Mouse (Mus musculus): ENCODE results near the gene Foxn4. TPM values are rescaled to one million over a fixed set of nuclear protein-coding genes. Genes with fewer than 3 reads are reported as not detected.

The Foxn4 gene
- total and polyA plus RNA-seq, 2 experiments from 2014 or later: 0.36 to 0.47 TPM

DNA sequence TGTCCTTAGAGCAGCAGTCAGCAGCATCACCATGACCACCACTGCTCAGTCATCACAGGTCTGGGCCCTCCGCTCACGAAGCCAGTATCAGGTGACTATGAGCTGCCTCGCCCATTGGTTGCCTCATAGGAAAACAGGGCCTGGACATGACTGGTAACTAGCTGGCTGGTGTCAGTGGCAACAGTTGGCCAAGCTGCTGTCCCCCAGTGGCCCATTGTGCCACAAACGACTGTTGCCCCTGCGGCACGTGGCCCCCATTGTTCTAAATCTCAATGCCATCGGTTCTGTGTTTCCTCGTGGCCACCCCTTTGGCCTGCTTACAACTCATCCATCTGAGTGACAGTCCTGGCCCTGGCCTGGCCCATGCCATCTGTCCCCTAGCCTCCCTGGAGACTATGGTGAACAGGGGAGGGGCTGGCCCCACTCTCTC lies 9.6 kb downstream of the Foxn4 start:
- no peaks in the 10 kb centered on the region for H3K27me3 ChIP-seq (ENCODE audit: insufficient read depth, low read length)
- peak; percentile 86 for DNase-seq (ENCODE audit: low spot score)

DNA sequence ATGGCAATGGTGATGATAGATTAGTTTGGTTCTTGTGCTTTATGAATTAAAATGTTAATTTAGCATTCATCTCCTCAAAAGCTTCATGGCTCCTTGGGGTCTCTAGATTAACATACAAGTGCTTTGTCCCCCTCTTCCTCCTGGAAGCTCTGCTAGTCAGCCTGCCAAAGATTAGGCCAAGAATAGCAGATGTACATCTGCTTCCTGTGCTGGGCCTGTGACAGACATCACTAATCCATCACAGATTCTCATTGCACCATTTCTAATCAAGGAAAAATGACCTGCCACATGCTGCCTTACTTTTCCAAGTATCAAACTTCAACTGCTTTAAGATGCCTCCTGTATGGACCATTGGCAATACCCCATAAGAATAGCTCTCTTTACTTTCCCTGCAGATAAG lies 12.1 kb downstream of the Foxn4 start:
- Histone ChIP-seq H3K4me2 (ENCODE audit: low read depth, low read length) (no peak overlapping the region), H3K4me1 (ENCODE audit: insufficient read depth, low read length) (no peaks in the 10 kb centered on the region), H3K4me3 (ENCODE audit: low read length) (no peak overlapping the region), H3K9ac (replicated peaks; ENCODE audit: low read length) (no peak overlapping the region), H3K27ac (no peak overlapping the region), H3K9me3 (ENCODE audit: low read length) (no peaks in the 10 kb centered on the region), H3K36me3 (ENCODE audit: insufficient read depth, low read length) (no peaks in the 10 kb centered on the region), H3K27me3 (ENCODE audit: insufficient read depth, low read length) (no peaks in the 10 kb centered on the region)
- TF ChIP-seq CTCF (IDR thresholded peaks at IDR 0.05; ENCODE audit: low read depth): no peak
- no peak for ATAC-seq
- no peak for DNase-seq (ENCODE audit: low spot score)

More for the DNA sequence above, 9.6 kb downstream of the Foxn4 start:
- 27% methylated on average over 8 of the region's 8 CpGs for WGBS
- peak; percentile 31 for TF ChIP-seq CTCF (IDR thresholded peaks at IDR 0.05; ENCODE audit: low read depth)
- Histone ChIP-seq H3K9ac (replicated peaks; ENCODE audit: low read length) (no peak overlapping the region), H3K36me3 (ENCODE audit: insufficient read depth, low read length) (no peaks in the 10 kb centered on the region), H3K4me1 (ENCODE audit: insufficient read depth, low read length) (no peaks in the 10 kb centered on the region), H3K4me3 (ENCODE audit: low read length) (no peak overlapping the region), H3K4me2 (ENCODE audit: low read depth, low read length) (no peak overlapping the region), H3K27ac (no peak overlapping the region), H3K9me3 (ENCODE audit: low read length) (no peaks in the 10 kb centered on the region)
- ATAC-seq: peak; percentile 93

DNA sequence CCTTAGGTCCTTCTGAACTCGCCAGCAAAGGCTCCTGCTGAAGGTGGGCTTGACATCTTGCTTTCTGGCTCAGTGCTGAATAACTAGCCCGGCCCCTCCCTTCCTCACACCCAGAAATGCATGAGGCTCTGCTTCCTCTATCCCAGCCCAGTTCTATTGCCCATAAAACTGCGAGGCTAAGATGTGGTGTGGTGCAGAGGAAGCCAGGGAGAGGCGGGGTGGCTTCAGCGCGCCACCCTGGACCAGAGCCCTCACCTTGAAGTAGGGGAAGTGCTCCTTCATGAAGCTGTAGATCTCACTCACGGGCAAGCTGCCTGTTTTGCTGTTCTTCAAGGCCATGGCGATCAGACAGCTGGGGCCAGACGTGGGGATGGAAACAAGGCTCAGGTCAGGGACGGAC lies 14.1 kb downstream of the Foxn4 start:
- TF ChIP-seq CTCF (IDR thresholded peaks at IDR 0.05; ENCODE audit: low read depth): no peak
- no peaks in the 10 kb centered on the region for H3K9me3 ChIP-seq (ENCODE audit: low read length)
- 80% methylated on average over 10 of the region's 10 CpGs for WGBS
- H3K27ac ChIP-seq: no peak overlapping the region
- H3K4me3 ChIP-seq (ENCODE audit: low read length): no peak overlapping the region
- H3K4me1 ChIP-seq (ENCODE audit: insufficient read depth, low read length): no peaks in the 10 kb centered on the region
- no peaks in the 10 kb centered on the region for H3K27me3 ChIP-seq (ENCODE audit: insufficient read depth, low read length)
- H3K36me3 ChIP-seq (ENCODE audit: insufficient read depth, low read length): no peaks in the 10 kb centered on the region
- no peak for ATAC-seq
- no peak overlapping the region for H3K9ac ChIP-seq (replicated peaks; ENCODE audit: low read length)
- DNase-seq (ENCODE audit: low spot score): no peak
- H3K4me2 ChIP-seq (ENCODE audit: low read depth, low read length): no peak overlapping the region

DNA sequence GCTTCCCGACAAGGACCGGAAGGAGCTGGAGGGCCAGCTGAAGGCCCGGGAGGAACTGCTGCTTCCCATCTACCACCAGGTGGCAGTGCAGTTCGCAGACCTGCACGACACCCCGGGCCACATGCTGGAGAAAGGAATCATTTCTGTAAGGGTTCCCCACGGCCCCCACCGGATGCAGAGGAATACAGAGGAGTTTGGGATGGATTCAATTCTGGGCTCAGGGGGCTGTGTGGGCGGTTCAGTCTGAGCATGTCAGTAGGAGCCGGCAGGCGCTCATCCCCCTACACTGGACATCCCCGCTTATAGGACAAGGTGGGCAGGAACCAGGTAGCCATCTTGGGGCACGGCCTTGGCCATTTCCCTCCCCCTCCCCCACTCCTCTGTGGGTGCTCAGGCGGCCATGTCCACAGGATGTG lies 25.4 kb downstream of the Foxn4 start:
- no peak overlapping the region for H3K4me3 ChIP-seq (ENCODE audit: low read length)
- DNase-seq (ENCODE audit: low spot score) (peak; percentile 92), ATAC-seq (peak; percentile 84)
- WGBS: 15% methylated on average over 14 of the region's 14 CpGs
- H3K4me2 ChIP-seq (ENCODE audit: low read depth, low read length): peak overlapping the region; percentile 36
- H3K4me1 ChIP-seq (ENCODE audit: insufficient read depth, low read length): no peaks in the 10 kb centered on the region
- no peak overlapping the region for H3K27ac ChIP-seq
- no peaks in the 10 kb centered on the region for H3K27me3 ChIP-seq (ENCODE audit: insufficient read depth, low read length)
- no peaks in the 10 kb centered on the region for H3K36me3 ChIP-seq (ENCODE audit: insufficient read depth, low read length)
- H3K9me3 ChIP-seq (ENCODE audit: low read length): no peaks in the 10 kb centered on the region
- H3K9ac ChIP-seq (replicated peaks; ENCODE audit: low read length): peak overlapping the region; percentile 21; the same call in 1 of the 2 replicates
- peak; percentile 97 for TF ChIP-seq CTCF (IDR thresholded peaks at IDR 0.05; ENCODE audit: low read depth)

DNA sequence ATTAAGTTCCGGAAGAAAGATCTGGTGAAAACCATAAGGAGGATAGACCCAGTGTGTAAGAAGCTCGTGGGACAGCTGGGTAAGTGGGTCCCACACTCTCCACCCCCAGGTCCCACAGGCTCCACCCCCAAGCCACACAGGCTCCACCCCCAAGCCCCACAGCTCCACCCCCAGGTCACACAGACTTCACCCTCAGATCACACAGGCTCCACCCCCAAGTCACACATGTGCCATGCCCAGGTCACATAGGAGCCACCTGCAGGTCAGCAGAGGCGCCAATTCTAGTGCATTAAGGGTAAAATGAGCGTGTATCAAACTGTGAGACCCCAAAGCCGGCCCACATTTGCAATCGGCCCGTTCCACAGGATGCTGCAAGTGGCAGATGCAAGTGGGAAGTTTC lies 27.1 kb downstream of the Foxn4 start:
- Histone ChIP-seq H3K4me2 (ENCODE audit: low read depth, low read length) (no peak overlapping the region), H3K9ac (replicated peaks; ENCODE audit: low read length) (no peak overlapping the region), H3K9me3 (ENCODE audit: low read length) (no peaks in the 10 kb centered on the region), H3K4me1 (ENCODE audit: insufficient read depth, low read length) (no peaks in the 10 kb centered on the region), H3K27ac (no peak overlapping the region), H3K4me3 (ENCODE audit: low read length) (no peak overlapping the region), H3K36me3 (ENCODE audit: insufficient read depth, low read length) (no peaks in the 10 kb centered on the region), H3K27me3 (ENCODE audit: insufficient read depth, low read length) (no peaks in the 10 kb centered on the region)
- WGBS: 74% methylated on average over 7 of the region's 7 CpGs
- no peak for TF ChIP-seq CTCF (IDR thresholded peaks at IDR 0.05; ENCODE audit: low read depth)
- DNase-seq (ENCODE audit: low spot score) (no peak), ATAC-seq (no peak)

DNA sequence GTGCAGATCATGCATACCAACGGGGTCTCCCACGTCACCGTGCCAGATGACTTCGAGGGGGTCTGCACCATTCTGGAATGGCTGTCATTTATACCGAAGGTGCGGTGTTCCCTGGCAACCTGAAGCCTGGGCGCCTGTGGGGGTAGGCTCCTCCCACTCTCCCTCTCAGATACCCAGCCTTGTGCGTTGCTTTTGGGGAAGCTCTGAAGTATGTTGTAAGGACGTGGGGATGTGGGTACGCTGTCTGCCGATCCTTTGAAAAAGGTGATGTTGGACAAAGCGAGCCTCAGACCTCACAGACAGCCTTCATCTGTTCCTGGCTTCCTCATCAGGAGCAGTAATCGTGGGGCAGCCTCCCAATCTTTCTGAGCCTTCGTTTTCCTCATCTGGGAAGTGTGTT lies 33.9 kb downstream of the Foxn4 start:
- DNase-seq (ENCODE audit: low spot score): no peak
- Histone ChIP-seq H3K9ac (replicated peaks; ENCODE audit: low read length) (no peak overlapping the region), H3K27me3 (ENCODE audit: insufficient read depth, low read length) (no peaks in the 10 kb centered on the region), H3K4me3 (ENCODE audit: low read length) (no peak overlapping the region), H3K4me1 (ENCODE audit: insufficient read depth, low read length) (no peaks in the 10 kb centered on the region; the same call in 1 of the 2 replicates), H3K36me3 (ENCODE audit: insufficient read depth, low read length) (no peaks in the 10 kb centered on the region), H3K9me3 (ENCODE audit: low read length) (no peaks in the 10 kb centered on the region), H3K4me2 (ENCODE audit: low read depth, low read length) (no peak overlapping the region), H3K27ac (no peak overlapping the region)
- ATAC-seq: no peak
- no peak for TF ChIP-seq CTCF (IDR thresholded peaks at IDR 0.05; ENCODE audit: low read depth)
- 39% methylated on average over 14 of the region's 14 CpGs for WGBS

DNA sequence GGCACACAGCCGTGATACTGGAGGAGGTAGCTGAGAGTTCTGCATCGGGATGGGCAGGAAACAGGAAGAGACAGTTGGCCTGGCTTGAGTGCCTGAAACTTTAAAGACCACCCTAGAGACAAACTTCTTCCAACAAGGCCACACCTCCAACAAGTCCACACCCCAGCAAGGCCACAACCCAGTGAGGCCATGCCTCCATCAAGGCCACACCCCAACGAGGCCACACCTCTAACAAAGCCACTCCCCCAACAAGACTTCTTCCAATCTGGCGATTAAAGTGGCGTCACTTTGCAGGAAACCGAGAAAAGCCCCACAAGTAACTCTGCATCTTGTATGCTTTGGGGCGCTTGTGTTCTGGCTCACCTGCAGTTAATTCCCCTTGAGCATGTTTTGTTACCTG lies 34.7 kb downstream of the Foxn4 start:
- H3K36me3 ChIP-seq (ENCODE audit: insufficient read depth, low read length): no peaks in the 10 kb centered on the region
- ATAC-seq (no peak), DNase-seq (ENCODE audit: low spot score) (no peak)
- TF ChIP-seq CTCF (IDR thresholded peaks at IDR 0.05; ENCODE audit: low read depth): no peak
- no peaks in the 10 kb centered on the region; the same call in 1 of the 2 replicates for H3K4me1 ChIP-seq (ENCODE audit: insufficient read depth, low read length)
- H3K4me2 ChIP-seq (ENCODE audit: low read depth, low read length): no peak overlapping the region
- H3K9ac ChIP-seq (replicated peaks; ENCODE audit: low read length): no peak overlapping the region
- no peak overlapping the region for H3K4me3 ChIP-seq (ENCODE audit: low read length)
- H3K27ac ChIP-seq: no peak overlapping the region
- no peaks in the 10 kb centered on the region for H3K9me3 ChIP-seq (ENCODE audit: low read length)
- no peaks in the 10 kb centered on the region for H3K27me3 ChIP-seq (ENCODE audit: insufficient read depth, low read length)
- 41% methylated on average over 7 of the region's 7 CpGs for WGBS
